In genomic region chr1:79561186-79561585, GRCm38 (mm10) we compare ENCODE assay signal across 20 mouse cellular contexts.
DNase-seq lines count a peak whose midpoint lies in the region; ATAC-seq and TF ChIP-seq lines count a peak whose summit lies in the region.
"Had no signal": no experiment of that assay in that cellular context is flagged by ENCODE, and none has a peak within 500 bp of the region (broad histone marks: within the 10 kb centered on the region; RNA-seq: fewer than 3 reads in every experiment).

No protein-coding gene starts in this region.

- H3K4me1 ChIP-seq in lung, embryonic 14.5 days (ENCODE audit: insufficient read depth) = no peaks in the 10 kb centered on the region
- peaks cover 21% of the 10 kb centered on the region for H3K4me1 ChIP-seq in bone marrow macrophage, adult 2 months (ENCODE audit: control insufficient read depth, insufficient read depth, low read length)
- H3K4me1 ChIP-seq in forebrain, embryonic 13.5 days = no peaks in the 10 kb centered on the region
- H3K4me1 ChIP-seq: heart, embryonic 10.5 days had no signal

- H3K27me3 ChIP-seq in lung, embryonic 14.5 days (ENCODE audit: insufficient read depth, low read length) = no peaks in the 10 kb centered on the region
- no peaks in the 10 kb centered on the region for H3K27me3 ChIP-seq in forebrain, embryonic 13.5 days

- H3K9ac ChIP-seq in lung, embryonic 14.5 days = no peak overlapping the region
- H3K9ac ChIP-seq in forebrain, embryonic 13.5 days = no peak overlapping the region

- WGBS in lung, embryonic 14.5 days = 55% methylated on average over 5 of the region's 5 CpGs
- WGBS in forebrain, embryonic 13.5 days = 91% methylated on average over 5 of the region's 5 CpGs

- no peak overlapping the region for H3K4me3 ChIP-seq in lung, embryonic 14.5 days (ENCODE audit: low read depth, low read length)
- no peak overlapping the region for H3K4me3 ChIP-seq in bone marrow macrophage, adult 2 months (ENCODE audit: insufficient read depth, low read length)
- no peak overlapping the region for H3K4me3 ChIP-seq in forebrain, embryonic 13.5 days
- H3K4me3 ChIP-seq: heart, embryonic 10.5 days had no signal

- H3K36me3 ChIP-seq in lung, embryonic 14.5 days (ENCODE audit: insufficient read depth) = no peaks in the 10 kb centered on the region
- H3K36me3 ChIP-seq in forebrain, embryonic 13.5 days (ENCODE audit: poor library complexity, severe bottlenecking) = no peaks in the 10 kb centered on the region
- H3K36me3 ChIP-seq: heart, embryonic 10.5 days had no signal

- peak; percentile 41 for DNase-seq in lung, embryonic 14.5 days
- DNase-seq in lung, postnatal 10 days = no peak
- DNase-seq in naive thymus-derived CD4-positive, alpha-beta T cell, adult 2 months (ENCODE audit: low read depth) = peak; percentile 61
- DNase-seq in adrenal gland, postnatal 36 days = no peak
- DNase-seq: adrenal gland, adult 8-10 months; cerebellum, adult 9-10 months; gastrocnemius, postnatal 10 days; heart, postnatal 4 days; kidney, postnatal 4 days; layer of hippocampus, postnatal 36 days; left cerebral cortex, postnatal 4 days; lung, postnatal 4 days; midbrain, embryonic 14.5 days; right cerebral cortex, postnatal 14 days; thymus, adult 18-20 months had no signal

- no peak for TF ChIP-seq CTCF in lung, embryonic 14.5 days (IDR thresholded peaks at IDR 0.05; ENCODE audit: low read depth)
- no peak for TF ChIP-seq CTCF in bone marrow macrophage, adult 2 months (IDR thresholded peaks at IDR 0.05; ENCODE audit: low read depth, low read length)

- no peak for ATAC-seq in lung, embryonic 14.5 days (ENCODE audit: insufficient read depth)
- peak; percentile 92 for ATAC-seq in CD4-positive, CD25-positive, alpha-beta regulatory T cell, adult 4 months
- ATAC-seq in forebrain, embryonic 13.5 days = no peak

- no peak overlapping the region for H3K27ac ChIP-seq in lung, embryonic 14.5 days (ENCODE audit: low read depth)
- H3K27ac ChIP-seq in bone marrow macrophage, adult 2 months (ENCODE audit: insufficient read depth, low read depth, low read length) = peak overlapping the region; percentile 67
- H3K27ac ChIP-seq in forebrain, embryonic 13.5 days = no peak overlapping the region
- H3K27ac ChIP-seq: heart, embryonic 10.5 days had no signal

- H3K4me2 ChIP-seq in lung, embryonic 14.5 days = no peak overlapping the region
- no peak overlapping the region for H3K4me2 ChIP-seq in forebrain, embryonic 13.5 days
- H3K4me2 ChIP-seq: liver, embryonic 11.5 days had no signal

- no peak for TF ChIP-seq POLR2A in bone marrow macrophage, adult 2 months (IDR thresholded peaks at IDR 0.05; ENCODE audit: borderline replicate concordance, low read depth, low read length)

- H3K9me3 ChIP-seq in lung, embryonic 14.5 days (ENCODE audit: low read depth, low read length) = no peaks in the 10 kb centered on the region
- no peaks in the 10 kb centered on the region for H3K9me3 ChIP-seq in forebrain, embryonic 13.5 days (replicated peaks)
- H3K9me3 ChIP-seq: heart, embryonic 10.5 days had no signal

Comparison
In these comparisons a context has a peak if more than half of its experiments do, and no peak if none do; other contexts are left out.
1. DNase-seq: peak in lung, embryonic 14.5 days (single experiment) and naive thymus-derived CD4-positive, alpha-beta T cell, adult 2 months (single experiment); none in lung, postnatal 10 days (single experiment) and adrenal gland, postnatal 36 days (0 of 2).